Mouse (Mus musculus) gastrocnemius, postnatal 10 days (tissue): ENCODE data around the gene Ulk3. TPM values are rescaled to one million over a fixed set of nuclear protein-coding genes. Genes with fewer than 3 reads are reported as not detected.
A peak's percentile ranks its signal among the peaks of the same experiment; 100 is the strongest.

Experiments
- DNase-seq: peaks from one replicate; pipeline ENCODE4 v3.0.0; 2021; ENCODE audit warnings: mixed read lengths
- total RNA-seq, 2 experiments: library from RNA; stranded (reverse); gene quantifications; 2 replicates each; pipeline ENCODE4 v1.2.3; 2021

The Ulk3 gene
- total RNA-seq, 2 experiments from 2014 or later, result 7.6 to 12.2 TPM

- DNase-seq, result no peak
These were observed 20.8 kb upstream of the Ulk3 start for GRCm38 (mm10) chr9:57568500-57568899.

- no peak for DNase-seq
These were observed 14.9 kb upstream of the Ulk3 start for GRCm38 (mm10) chr9:57574397-57574796.

GRCm38 (mm10) chr9:57575577-57575976 lies 13.7 kb upstream of the Ulk3 start:
- DNase-seq, result no peak

GRCm38 (mm10) chr9:57577144-57577849 lies 12.0 kb upstream of the Ulk3 start:
- no peak for DNase-seq

GRCm38 (mm10) chr9:57584991-57585390 lies 4.3 kb upstream of the Ulk3 start:
- no peak for DNase-seq

GRCm38 (mm10) chr9:57590726-57591125 lies 1.5 kb downstream of the Ulk3 start:
- no peak for DNase-seq

- DNase-seq, result no peak
These were observed 4.4 kb downstream of the Ulk3 start for GRCm38 (mm10) chr9:57593454-57594173.

- DNase-seq, result no peak
These were observed 4.9 kb downstream of the Ulk3 start for GRCm38 (mm10) chr9:57594174-57594509.

- DNase-seq, result no peak
These were observed 8.0 kb downstream of the Ulk3 start for GRCm38 (mm10) chr9:57597265-57597664.

- DNase-seq, result peak; percentile 39
These were observed 8.7 kb downstream of the Ulk3 start for GRCm38 (mm10) chr9:57597929-57598382.

GRCm38 (mm10) chr9:57598851-57599563 lies 9.8 kb downstream of the Ulk3 start:
- no peak for DNase-seq

- no peak for DNase-seq
These were observed 11.5 kb downstream of the Ulk3 start for GRCm38 (mm10) chr9:57600620-57601352.

- peak; percentile 64 for DNase-seq
These were observed 12.1 kb downstream of the Ulk3 start for GRCm38 (mm10) chr9:57601353-57601706.

- no peak for DNase-seq
These were observed 12.8 kb downstream of the Ulk3 start for GRCm38 (mm10) chr9:57602098-57602497.

- no peak for DNase-seq
These were observed 15.6 kb downstream of the Ulk3 start for GRCm38 (mm10) chr9:57604875-57605274.

GRCm38 (mm10) chr9:57605503-57605902 lies 16.3 kb downstream of the Ulk3 start:
- DNase-seq, result no peak

- peak; percentile 73 for DNase-seq
These were observed 17.0 kb downstream of the Ulk3 start, which contains the start of gene Cplx3 for GRCm38 (mm10) chr9:57606139-57606851. Gene Cplx3 (minus strand): TSS chr9:57606281.

- no peak for DNase-seq
These were observed 20.6 kb downstream of the Ulk3 start for GRCm38 (mm10) chr9:57609803-57610202.

- DNase-seq, result no peak
These were observed 21.1 kb downstream of the Ulk3 start for GRCm38 (mm10) chr9:57610359-57610826.

GRCm38 (mm10) chr9:57612587-57612986 lies 23.3 kb downstream of the Ulk3 start:
- DNase-seq, result no peak

GRCm38 (mm10) chr9:57613975-57614374 lies 24.7 kb downstream of the Ulk3 start:
- DNase-seq, result no peak

- no peak for DNase-seq
These were observed 25.5 kb downstream of the Ulk3 start for GRCm38 (mm10) chr9:57614786-57615185.
